Comparison of ENCODE assay signal across 8 mouse cellular contexts in the genomic region with DNA sequence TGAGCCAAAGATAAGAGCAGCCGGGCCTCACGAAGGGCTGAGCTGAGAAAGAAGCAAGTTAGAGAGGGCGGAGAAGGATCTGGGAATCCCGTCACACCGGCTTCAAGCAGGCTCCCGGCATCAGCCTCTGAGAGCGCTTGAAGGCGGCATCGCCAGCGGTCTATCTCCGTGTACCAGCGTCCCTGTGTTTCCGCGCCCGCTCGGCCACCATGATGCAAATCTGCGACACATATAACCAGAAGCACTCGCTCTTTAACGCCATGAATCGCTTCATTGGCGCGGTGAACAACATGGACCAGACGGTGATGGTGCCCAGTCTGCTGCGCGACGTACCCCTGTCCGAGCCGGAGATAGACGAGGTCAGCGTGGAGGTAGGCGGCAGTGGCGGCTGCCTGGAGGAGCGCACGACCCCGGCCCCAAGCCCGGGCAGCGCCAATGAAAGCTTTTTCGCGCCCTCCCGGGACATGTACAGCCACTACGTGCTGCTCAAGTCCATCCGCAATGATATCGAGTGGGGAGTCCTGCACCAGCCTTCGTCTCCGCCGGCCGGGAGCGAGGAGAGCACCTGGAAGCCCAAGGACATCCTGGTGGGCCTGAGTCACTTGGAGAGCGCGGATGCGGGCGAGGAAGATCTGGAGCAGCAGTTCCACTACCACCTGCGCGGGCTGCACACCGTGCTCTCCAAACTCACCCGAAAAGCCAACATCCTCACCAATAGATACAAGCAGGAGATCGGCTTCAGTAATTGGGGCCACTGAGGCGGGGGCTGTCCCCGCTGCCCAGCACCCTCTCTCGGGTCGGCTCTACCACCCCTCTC. TPM values are rescaled to one million over a fixed set of nuclear protein-coding genes. Genes with fewer than 3 reads are reported as not detected.
DNase-seq lines count a peak whose midpoint lies in the region; ATAC-seq and TF ChIP-seq lines count a peak whose summit lies in the region.

No protein-coding gene starts in this region.

- H3K4me2 ChIP-seq in intestine, postnatal 0 days (replicated peaks; ENCODE audit: low read depth) = peak overlapping the region; percentile 70
- H3K4me2 ChIP-seq in limb, embryonic 13.5 days (replicated peaks) = peak overlapping the region; percentile 75
- H3K4me2 ChIP-seq in neural tube, embryonic 11.5 days (ENCODE audit: low read depth) = peak overlapping the region; percentile 58

- peak; percentile 40 for DNase-seq in lung, adult 2 months
- no peak for DNase-seq in lung, postnatal 25 days (ENCODE audit: low spot score)
- peak; percentile 47 to 62 for DNase-seq in cerebellum, postnatal 10 days
- peak; percentile 39 for DNase-seq in gastrocnemius, adult 2 months
- peak; percentile 44 for DNase-seq in neural tube, embryonic 11.5 days (ENCODE audit: low spot score)
- DNase-seq in thymus, adult 18-20 months = peak; percentile 3 to 7

- WGBS in lung, adult 2 months = 28% methylated on average over 61 of the region's 61 CpGs
- 13% methylated on average over 59 of the region's 61 CpGs for WGBS in intestine, postnatal 0 days
- WGBS in limb, embryonic 13.5 days = 17% methylated on average over 60 of the region's 61 CpGs
- WGBS in neural tube, embryonic 11.5 days = 17% methylated on average over 60 of the region's 61 CpGs

- H3K4me3 ChIP-seq in lung, adult 2 months (replicated peaks; ENCODE audit: extremely low read depth, low read depth, low read length) = peak overlapping the region; percentile 98
- H3K4me3 ChIP-seq in gastrocnemius, adult 2 months = peak overlapping the region; percentile 81
- peak overlapping the region; percentile 56 for H3K4me3 ChIP-seq in intestine, postnatal 0 days (ENCODE audit: low read depth, low read length)
- peak overlapping the region; percentile 54 for H3K4me3 ChIP-seq in limb, embryonic 13.5 days
- peak overlapping the region; percentile 56 for H3K4me3 ChIP-seq in neural tube, embryonic 11.5 days (ENCODE audit: low read depth, low read length)

- H3K9ac ChIP-seq in intestine, postnatal 0 days (ENCODE audit: low read depth, low read length) = peak overlapping the region; percentile 51
- H3K9ac ChIP-seq in limb, embryonic 13.5 days = peak overlapping the region; percentile 68
- peak overlapping the region; percentile 65 for H3K9ac ChIP-seq in neural tube, embryonic 11.5 days (ENCODE audit: low read length)

- intact Hi-C loops in gastrocnemius, adult 2 months (cut with DNase I) = loop anchor here (10.0 kb wide), 2 partner anchors 157 to 367 kb away; no protein-coding TSS in a partner anchor

- H3K9me3 ChIP-seq in intestine, postnatal 0 days (ENCODE audit: control insufficient read depth) = no peaks in the 10 kb centered on the region
- H3K9me3 ChIP-seq in limb, embryonic 13.5 days = no peaks in the 10 kb centered on the region
- H3K9me3 ChIP-seq in neural tube, embryonic 11.5 days (ENCODE audit: control insufficient read depth, low read length) = no peaks in the 10 kb centered on the region

- H3K27me3 ChIP-seq in intestine, postnatal 0 days (replicated peaks; ENCODE audit: control insufficient read depth, insufficient read depth, low read length) = no peaks in the 10 kb centered on the region
- H3K27me3 ChIP-seq in limb, embryonic 13.5 days = peaks cover 4% of the 10 kb centered on the region; the same call in 1 of the 2 replicates
- no peaks in the 10 kb centered on the region for H3K27me3 ChIP-seq in neural tube, embryonic 11.5 days (ENCODE audit: control insufficient read depth, insufficient read depth, low read length)

- TF ChIP-seq CTCF in lung, adult 2 months (IDR thresholded peaks at IDR 0.05; ENCODE audit: insufficient read depth, low read length) = no peak
- TF ChIP-seq CTCF in gastrocnemius, adult 2 months (IDR thresholded peaks at IDR 0.05) = no peak
- TF ChIP-seq CTCF in intestine, postnatal 0 days (IDR thresholded peaks at IDR 0.05; ENCODE audit: low read depth) = no peak

- H3K36me3 ChIP-seq in intestine, postnatal 0 days (ENCODE audit: control insufficient read depth, insufficient read depth) = no peaks in the 10 kb centered on the region
- no peaks in the 10 kb centered on the region for H3K36me3 ChIP-seq in limb, embryonic 13.5 days
- H3K36me3 ChIP-seq in neural tube, embryonic 11.5 days (ENCODE audit: control insufficient read depth, insufficient read depth, low read length) = no peaks in the 10 kb centered on the region

- ATAC-seq in intestine, postnatal 0 days = no peak
- ATAC-seq in limb, embryonic 13.5 days (ENCODE audit: low FRiP score, low read depth) = no peak
- no peak for ATAC-seq in neural tube, embryonic 11.5 days (ENCODE audit: insufficient read depth, low FRiP score, low TSS enrichment)

- TF ChIP-seq POLR2A in lung, adult 2 months (IDR thresholded peaks at IDR 0.05; ENCODE audit: borderline replicate concordance, extremely low read depth, low read depth, low read length) = peak; percentile 23; the same call in 1 of the 2 replicates

- H3K27ac ChIP-seq in gastrocnemius, adult 2 months = peak overlapping the region; percentile 90
- peak overlapping the region; percentile 82 for H3K27ac ChIP-seq in intestine, postnatal 0 days (ENCODE audit: low read depth, low read length)
- peak overlapping the region; percentile 39; the same call in 1 of the 2 replicates for H3K27ac ChIP-seq in limb, embryonic 13.5 days
- H3K27ac ChIP-seq in neural tube, embryonic 11.5 days (ENCODE audit: low read depth, low read length) = peak overlapping the region; percentile 65

- peaks cover 5% of the 10 kb centered on the region; the same call in 1 of the 2 replicates for H3K4me1 ChIP-seq in lung, adult 2 months (ENCODE audit: control insufficient read depth, insufficient read depth, low read length)
- no peaks in the 10 kb centered on the region for H3K4me1 ChIP-seq in intestine, postnatal 0 days (replicated peaks; ENCODE audit: control insufficient read depth, insufficient read depth, low read length)
- H3K4me1 ChIP-seq in limb, embryonic 13.5 days = peaks cover 12% of the 10 kb centered on the region
- no peaks in the 10 kb centered on the region for H3K4me1 ChIP-seq in neural tube, embryonic 11.5 days (ENCODE audit: control insufficient read depth, insufficient read depth, low read length)

RNA-seq across cellular contexts. Expression of a gene that starts 3.4 kb away (rescaled TPM):
- 159 and 194 TPM in 2 replicates for polyA plus RNA-seq in lung, adult 2 months (2012; rRNA removed)
- 10 to 100 TPM; 23.9 to 26.1 TPM for total RNA-seq in gastrocnemius, adult 2 months (2021)
- polyA plus RNA-seq in intestine, postnatal 0 days (2015; fragmentation: Nextera tagmentation; extraction: Ambion mirVana) = 32.6 and 34.9 TPM in 2 replicates
- 24.2 and 26.7 TPM in 2 replicates for polyA plus RNA-seq in limb, embryonic 13.5 days (2015; fragmentation: Nextera tagmentation; extraction: Ambion mirVana)
- polyA plus RNA-seq in neural tube, embryonic 11.5 days (2014; fragmentation: Nextera tagmentation; extraction: Ambion mirVana) = 38.2 and 42.6 TPM in 2 replicates

Comparison
In these comparisons a context has a peak if more than half of its experiments do, and no peak if none do; other contexts are left out.
1. H3K27ac ChIP-seq: peak in every context shown above with its lines; median percentile 90 in gastrocnemius, adult 2 months; 82 in intestine, postnatal 0 days; 65 in neural tube, embryonic 11.5 days; 39 in limb, embryonic 13.5 days.